Comparison of ENCODE assay signal across 23 mouse cellular contexts in genomic region chr4:139506727-139507126, GRCm38 (mm10).
"Had no signal": no experiment of that assay in that cellular context is flagged by ENCODE, and none has a peak within 500 bp of the region (broad histone marks: within the 10 kb centered on the region; RNA-seq: fewer than 3 reads in every experiment).

No protein-coding gene starts in this region.

- ATAC-seq: liver, postnatal 0 days; lung, postnatal 0 days; midbrain, embryonic 13.5 days; midbrain, embryonic 16.5 days had no signal

- H3K4me2 ChIP-seq: liver, embryonic 15.5 days; lung, embryonic 15.5 days; midbrain, embryonic 11.5 days; midbrain, embryonic 13.5 days; neural tube, embryonic 13.5 days; neural tube, embryonic 15.5 days had no signal

- H3K4me1 ChIP-seq: liver, embryonic 15.5 days; lung, embryonic 15.5 days; megakaryocyte, embryonic 14.5 days; midbrain, embryonic 13.5 days; neural tube, embryonic 13.5 days; neural tube, embryonic 15.5 days had no signal

- H3K4me3 ChIP-seq: liver, embryonic 15.5 days; lung, embryonic 15.5 days; megakaryocyte, embryonic 14.5 days; midbrain, embryonic 13.5 days; myocyte; neural tube, embryonic 13.5 days; neural tube, embryonic 15.5 days had no signal

- H3K9ac ChIP-seq: liver, embryonic 15.5 days; liver, postnatal 0 days; lung, embryonic 15.5 days; midbrain, embryonic 13.5 days; neural tube, embryonic 13.5 days; neural tube, embryonic 15.5 days had no signal

- H3K9me3 ChIP-seq: liver, embryonic 15.5 days; lung, embryonic 15.5 days; midbrain, embryonic 13.5 days; neural tube, embryonic 15.5 days had no signal

- H3K27me3 ChIP-seq: liver, embryonic 15.5 days; lung, embryonic 15.5 days; midbrain, embryonic 13.5 days; neural tube, embryonic 13.5 days; neural tube, embryonic 15.5 days had no signal

- DNase-seq: liver, postnatal 0 days; lung, adult 2 months; lung, postnatal 14 days; lung, postnatal 36 days; retina, postnatal 1 day; right cerebral cortex, adult 18-20 months; right cerebral cortex, postnatal 25 days; right cerebral cortex, postnatal 4 days; spleen, adult 18-20 months; thymus, adult 18-20 months; thymus, postnatal 14 days; thymus, postnatal 36 days had no signal

- H3K36me3 ChIP-seq: liver, embryonic 15.5 days; lung, embryonic 15.5 days; midbrain, embryonic 13.5 days; neural tube, embryonic 13.5 days; neural tube, embryonic 15.5 days had no signal

- H3K27ac ChIP-seq: liver, embryonic 15.5 days; lung, embryonic 15.5 days; macrophage; midbrain, embryonic 13.5 days; neural tube, embryonic 13.5 days; neural tube, embryonic 15.5 days had no signal
